Mouse (Mus musculus) midbrain, embryonic 11.5 days (tissue): ENCODE data around the gene Gm20937. TPM values are rescaled to one million over a fixed set of nuclear protein-coding genes. Genes with fewer than 3 reads are reported as not detected.
"Not testable (repeated sequence)": the region's sequence is repeated elsewhere in the genome, so short reads cannot be mapped to it uniquely, and the experiment has no call there.

Experiments used
- ATAC-seq: fragments of 200-750 bp; cut with Nextera tagmentation; 2 replicates; pipeline ENCODE4 v1.8.0; 2017; ENCODE audit warnings: moderate TSS enrichment, moderate library complexity; ENCODE audit not compliant: low FRiP score
- DNase-seq: peaks from one replicate; pipeline ENCODE4 v3.0.0; 2015; ENCODE audit warnings: low spot score; ENCODE audit errors: missing footprints
- H3K27ac ChIP-seq: fragments of 300-500 bp; sonication (generic); 2 replicates; pipeline ENCODE4 v1.5.1; 2014; ENCODE audit warnings: low read depth, low read length
- H3K27me3 ChIP-seq: fragments of 300-500 bp; sonication (generic); 2 replicates; pipeline ENCODE4 v1.6.1; 2014; ENCODE audit warnings: mild to moderate bottlenecking, low read length, moderate library complexity, mixed read lengths; ENCODE audit not compliant: control insufficient read depth, insufficient read depth
- H3K36me3 ChIP-seq: fragments of 300-500 bp; sonication (generic); 2 replicates; pipeline ENCODE4 v1.6.1; 2014; ENCODE audit warnings: mild to moderate bottlenecking, low read length, moderate library complexity, mixed read lengths; ENCODE audit not compliant: control insufficient read depth, insufficient read depth
- H3K4me1 ChIP-seq: fragments of 300-500 bp; sonication (generic); 2 replicates; pipeline ENCODE4 v1.6.1; 2014; ENCODE audit warnings: low read length; ENCODE audit not compliant: control insufficient read depth, insufficient read depth
- H3K4me2 ChIP-seq: fragments of 300-500 bp; sonication (generic); 2 replicates; pipeline ENCODE4 v1.6.1; 2014; ENCODE audit warnings: mild to moderate bottlenecking, moderate library complexity
- H3K4me3 ChIP-seq: fragments of 300-500 bp; sonication (generic); 2 replicates; pipeline ENCODE4 v1.5.1; 2014; ENCODE audit warnings: low read depth, low read length
- H3K9ac ChIP-seq: fragments of 300-500 bp; sonication (generic); 2 replicates; pipeline ENCODE4 v1.6.1; 2014; ENCODE audit warnings: low read length
- H3K9me3 ChIP-seq: fragments of 300-500 bp; sonication (generic); 2 replicates; pipeline ENCODE4 v1.6.1; 2016; ENCODE audit warnings: low read length; ENCODE audit not compliant: control insufficient read depth
- WGBS: fragments of 180-500 bp; shearing (Covaris S2); extraction: QIAGEN DNeasy Blood & Tissue Kit; methylation state at CpG from one replicate; pipeline ENCODE4 v1.1.7; 2014; 5-methylcytosine and 5-hydroxymethylcytosine counted together
- polyA plus RNA-seq: library from polyadenylated mRNA; unstranded; fragments of >200 nt; fragmentation: Nextera tagmentation; extraction: Ambion mirVana; gene quantifications from 2 replicates; pipeline ENCODE4 v1.2.1, GENCODE M21; 2014

Gene Gm20937
- polyA plus RNA-seq: not detected in 2 replicates

- H3K27me3 ChIP-seq, H3K9ac ChIP-seq, DNase-seq, H3K4me1 ChIP-seq, ATAC-seq, H3K4me2 ChIP-seq, H3K36me3 ChIP-seq, H3K27ac ChIP-seq, H3K4me3 ChIP-seq, H3K9me3 ChIP-seq: not testable (repeated sequence)
- no CpG with 5 or more reads among the region's 6 CpGs for WGBS
Observed at GRCm38 (mm10) chrY:68294798-68295197, at the start of gene Gm20937. Gm20937 (minus strand) TSS chrY:68294898.

Other genes with a start within 250 kb of the Gm20937 start
- gene Gm20816, start 243.1 kb upstream of the Gm20937 start, polyA plus RNA-seq: not detected in 2 replicates